Mouse (Mus musculus) CH12.LX (cell line): ENCODE data around the gene G6pc.

Experiments
- CTCF ChIP-seq, 2 experiments: IDR thresholded peaks in 1 of 2; conservative IDR thresholded peaks in 1 of 2; 2 replicates each; pipeline ENCODE4 v1.5.1; 2011 to 2012; ENCODE audit warnings: low read depth in 2 of 2, low read length in 2 of 2, improper control_type of control experiment in 1 of 2, inconsistent platforms in 1 of 2, mild to moderate bottlenecking in 1 of 2, moderate library complexity in 1 of 2
- ELF1 ChIP-seq: IDR thresholded peaks from 2 replicates; pipeline ENCODE4 v1.6.1; 2014; ENCODE audit warnings: low read depth, mild to moderate bottlenecking, inconsistent platforms, low read length, improper control_type of control experiment
- JUND ChIP-seq: conservative IDR thresholded peaks from 2 replicates; pipeline ENCODE4 v1.6.1; 2011; ENCODE audit warnings: low read depth, low read length, improper control_type of control experiment
- MAX ChIP-seq: IDR thresholded peaks from 2 replicates; pipeline ENCODE4 v1.6.1; 2011; ENCODE audit warnings: low read length, improper control_type of control experiment
- RCOR1 ChIP-seq: conservative IDR thresholded peaks from 2 replicates; pipeline ENCODE4 v1.6.1; 2012; ENCODE audit warnings: low read depth, mild to moderate bottlenecking, inconsistent platforms, low read length, improper control_type of control experiment
- TBP ChIP-seq: conservative IDR thresholded peaks from 2 replicates; pipeline ENCODE4 v1.6.1; 2011; ENCODE audit warnings: low read depth, low read length, improper control_type of control experiment
- ZC3H11A ChIP-seq: IDR thresholded peaks from 2 replicates; pipeline ENCODE4 v1.6.1; 2012; ENCODE audit warnings: low read depth, mild to moderate bottlenecking, inconsistent platforms, low read length, improper control_type of control experiment
- ZKSCAN1 ChIP-seq: IDR thresholded peaks from 2 replicates; pipeline ENCODE4 v1.6.1; 2012; ENCODE audit warnings: low read depth, inconsistent platforms, low read length, improper control_type of control experiment, borderline replicate concordance

DNA sequence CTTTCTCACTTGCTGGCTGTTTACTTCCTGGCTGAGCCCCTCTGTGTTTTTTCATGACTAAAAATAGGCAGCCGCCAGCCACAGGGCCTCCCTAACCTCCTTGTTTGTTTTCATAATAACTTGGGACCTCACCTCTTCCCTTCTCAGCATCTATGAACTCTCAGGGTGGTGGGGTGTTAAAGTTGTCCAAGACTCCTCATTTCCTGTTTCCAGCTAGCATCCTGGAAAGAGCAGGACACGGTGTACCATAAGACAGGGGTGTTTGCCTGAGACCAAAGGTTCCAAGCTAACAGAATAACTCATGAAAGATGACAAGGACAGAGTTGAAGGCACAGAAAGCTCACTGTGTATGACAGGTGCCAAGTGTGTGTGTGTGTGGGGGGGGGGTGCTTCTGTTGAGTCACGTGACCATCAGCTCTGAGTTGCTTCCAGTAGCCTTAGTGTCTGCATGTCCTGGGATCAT lies 6.7 kb upstream of the G6pc start:
- TF ChIP-seq JUND = no peak
- TF ChIP-seq ZKSCAN1 = no peak
- no peak for TF ChIP-seq ELF1
- no peak for TF ChIP-seq TBP
- no peak for TF ChIP-seq CTCF (conservative IDR thresholded peaks at IDR 0.05 in 1 of 2, IDR thresholded peaks at IDR 0.05 in 1 of 2; ENCODE audit: low read depth in 2 of 2, low read length in 2 of 2)
- no peak for TF ChIP-seq RCOR1
- TF ChIP-seq MAX = no peak
- TF ChIP-seq ZC3H11A = no peak
